Mouse (Mus musculus) naive thymus-derived CD4-positive, alpha-beta T cell, adult 2 months (primary cell): Measurements from ENCODE around the gene Rap1gds1.

Source experiments
- DNase-seq: peaks from one replicate; pipeline ENCODE4 v3.0.0-alpha.2; 2011; ENCODE audit warnings: low read depth

Rap1gds1 gene

DNA sequence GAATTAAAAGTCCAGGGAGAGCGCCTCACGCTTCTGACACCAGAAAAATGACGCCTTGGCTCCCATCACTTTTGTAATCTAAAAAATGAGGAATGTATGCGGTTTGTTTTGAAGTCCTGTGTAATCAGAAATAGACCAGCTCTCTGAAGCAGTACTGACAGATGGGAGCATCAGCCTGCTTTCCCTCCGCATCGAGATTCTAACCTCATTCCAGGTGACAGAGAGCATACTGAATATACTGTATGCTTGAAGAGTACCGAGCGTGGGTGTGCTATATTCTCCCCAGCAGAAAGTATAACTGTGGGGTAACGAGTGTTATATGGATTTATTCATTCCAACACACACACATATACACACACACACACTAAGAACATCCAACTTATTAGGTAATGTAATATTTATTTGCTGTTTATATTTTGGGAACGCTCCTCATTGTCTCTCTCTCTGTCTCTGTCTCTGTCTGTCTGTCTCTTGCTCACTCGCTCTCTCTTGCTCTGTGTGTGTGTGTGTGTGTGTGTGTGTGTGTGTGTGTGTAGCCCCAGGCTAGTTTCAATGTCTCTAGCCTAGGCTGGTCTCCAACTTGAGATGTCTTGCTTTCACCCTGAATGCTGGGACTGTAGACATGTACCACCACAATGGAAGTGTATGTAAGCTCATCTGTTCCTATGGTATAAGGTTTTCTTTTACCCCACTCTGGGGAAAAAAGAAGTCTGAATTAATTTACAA is 193.8 kb downstream of the Rap1gds1 start:
- no peak for DNase-seq

GRCm38 (mm10) chr3:138877741-138878140 is 197.3 kb downstream of the Rap1gds1 start:
- DNase-seq: peak; percentile 12

DNA sequence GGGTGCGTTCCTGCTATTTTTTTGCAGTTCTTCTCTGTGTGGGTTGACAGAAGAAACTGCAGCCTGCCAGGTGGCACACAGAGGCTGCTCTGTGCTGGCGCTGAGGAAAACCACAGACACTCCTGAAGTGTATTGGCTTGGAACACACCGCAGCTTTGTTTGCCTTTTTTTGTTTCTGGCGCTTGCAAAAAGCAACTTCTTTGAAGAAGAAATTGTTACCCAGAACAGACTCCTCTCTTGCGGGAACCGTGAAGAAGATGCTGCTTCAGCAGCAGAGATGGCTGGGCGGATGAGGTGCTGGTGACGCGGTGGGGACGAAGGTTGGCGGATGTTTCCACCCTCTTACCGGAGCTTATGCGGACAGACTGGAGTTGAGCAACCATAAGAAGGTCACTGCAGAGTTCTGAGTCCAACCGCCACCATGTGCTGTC is 198.1 kb downstream of the Rap1gds1 start:
- DNase-seq: peak; percentile 53

GRCm38 (mm10) chr3:138876418-138876817 is 198.6 kb downstream of the Rap1gds1 start:
- peak; percentile 6 for DNase-seq

DNA sequence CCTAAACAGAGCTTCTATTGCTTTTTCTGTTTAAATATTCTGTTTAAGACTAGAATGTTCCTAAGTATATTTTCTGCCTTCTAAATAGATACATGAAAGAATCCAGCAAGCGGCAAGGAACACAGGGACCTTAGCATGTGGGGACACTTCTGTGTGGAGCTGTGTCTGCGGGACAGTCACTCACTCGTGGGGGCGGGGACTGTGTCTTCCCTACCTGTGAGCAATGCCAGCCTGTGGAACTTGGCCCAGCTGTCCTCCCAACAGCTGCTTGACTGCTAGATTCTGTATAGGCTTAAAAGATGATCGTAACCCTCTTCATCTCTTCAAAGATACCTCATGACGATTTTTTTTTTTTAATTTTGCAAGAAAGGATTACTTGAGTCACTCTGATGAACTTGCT is 199.1 kb downstream of the Rap1gds1 start:
- no peak for DNase-seq
